In genomic region chr10:71195501-71195900, GRCm38 (mm10) we compare ENCODE assay signal across 9 mouse cellular contexts. TPM values are rescaled to one million over a fixed set of nuclear protein-coding genes. Genes with fewer than 3 reads are reported as not detected.
A peak's percentile ranks its signal among the peaks of the same experiment; 100 is the strongest.
DNase-seq lines count a peak whose midpoint lies in the region; ATAC-seq and TF ChIP-seq lines count a peak whose summit lies in the region.
"Had no signal": no experiment of that assay in that cellular context is flagged by ENCODE, and none has a peak within 500 bp of the region (broad histone marks: within the 10 kb centered on the region; RNA-seq: fewer than 3 reads in every experiment).

No protein-coding gene starts in this region.

- H3K9me3 ChIP-seq in hindbrain, embryonic 13.5 days = peaks cover 6% of the 10 kb centered on the region; the same call in 1 of the 2 replicates
- H3K9me3 ChIP-seq in hindbrain, embryonic 10.5 days = no peaks in the 10 kb centered on the region
- no peaks in the 10 kb centered on the region for H3K9me3 ChIP-seq in forebrain, embryonic 15.5 days
- H3K9me3 ChIP-seq: midbrain, embryonic 12.5 days had no signal

- WGBS in hindbrain, embryonic 13.5 days = 56% methylated on average over 9 of the region's 9 CpGs
- WGBS in hindbrain, embryonic 10.5 days = 53% methylated on average over 9 of the region's 9 CpGs
- 30% methylated on average over 9 of the region's 9 CpGs for WGBS in heart, adult 2 months
- WGBS in forebrain, embryonic 15.5 days = 55% methylated on average over 9 of the region's 9 CpGs

- ATAC-seq in hindbrain, embryonic 13.5 days (ENCODE audit: low FRiP score) = no peak
- no peak for ATAC-seq in forebrain, embryonic 15.5 days (replicated peaks)

- H3K36me3 ChIP-seq in hindbrain, embryonic 13.5 days = no peaks in the 10 kb centered on the region
- H3K36me3 ChIP-seq in hindbrain, embryonic 10.5 days = no peaks in the 10 kb centered on the region
- H3K36me3 ChIP-seq in heart, adult 2 months (ENCODE audit: control insufficient read depth, insufficient read depth, low read length) = no peaks in the 10 kb centered on the region
- no peaks in the 10 kb centered on the region for H3K36me3 ChIP-seq in forebrain, embryonic 15.5 days
- H3K36me3 ChIP-seq: midbrain, embryonic 12.5 days had no signal

- no peaks in the 10 kb centered on the region for H3K79me2 ChIP-seq in heart, adult 2 months (replicated peaks; ENCODE audit: control insufficient read depth, insufficient read depth, low read length)

- no peak overlapping the region for H3K9ac ChIP-seq in hindbrain, embryonic 13.5 days
- H3K9ac ChIP-seq in heart, adult 2 months (ENCODE audit: low read depth, low read length) = no peak overlapping the region
- H3K9ac ChIP-seq in forebrain, embryonic 15.5 days (replicated peaks) = no peak overlapping the region
- H3K9ac ChIP-seq: midbrain, embryonic 12.5 days had no signal

- TF ChIP-seq CTCF in heart, adult 2 months (IDR thresholded peaks at IDR 0.05) = no peak

- intact Hi-C loops in heart, adult 2 months (cut with DNase I) = loop anchor here (5.0 kb wide), 1 partner anchor 228 kb away; no protein-coding TSS in a partner anchor

- TF ChIP-seq EP300 in heart, adult 2 months (IDR thresholded peaks at IDR 0.05; ENCODE audit: insufficient read depth, low read depth, low read length) = no peak; the same call in 1 of the 2 replicates

- DNase-seq in hindbrain, embryonic 10.5 days (ENCODE audit: low spot score) = no peak
- DNase-seq in ZHBTc4 (ENCODE audit: low read depth, low spot score) = peak; percentile 18
- DNase-seq in heart, adult 2 months = peak; percentile 37 to 55
- DNase-seq in kidney, postnatal 25 days = peak; percentile 29 to 60
- DNase-seq in thymus, adult 18-20 months = no peak
- DNase-seq in adrenal gland, postnatal 10 days = no peak

- H3K27me3 ChIP-seq in hindbrain, embryonic 13.5 days = no peaks in the 10 kb centered on the region
- no peaks in the 10 kb centered on the region for H3K27me3 ChIP-seq in hindbrain, embryonic 10.5 days (ENCODE audit: insufficient read depth, poor library complexity, severe bottlenecking)
- H3K27me3 ChIP-seq in heart, adult 2 months (ENCODE audit: control insufficient read depth, insufficient read depth, low read length) = no peaks in the 10 kb centered on the region
- H3K27me3 ChIP-seq in forebrain, embryonic 15.5 days = no peaks in the 10 kb centered on the region
- H3K27me3 ChIP-seq: midbrain, embryonic 12.5 days had no signal

- H3K4me1 ChIP-seq in hindbrain, embryonic 13.5 days (replicated peaks) = peaks cover 11% of the 10 kb centered on the region
- peaks cover 15% of the 10 kb centered on the region; the same call in 1 of the 2 replicates for H3K4me1 ChIP-seq in hindbrain, embryonic 10.5 days (replicated peaks)
- peaks cover 9% of the 10 kb centered on the region for H3K4me1 ChIP-seq in heart, adult 2 months (ENCODE audit: control insufficient read depth, insufficient read depth, low read length)
- H3K4me1 ChIP-seq in forebrain, embryonic 15.5 days = no peaks in the 10 kb centered on the region

- TF ChIP-seq POLR2A in heart, adult 2 months (IDR thresholded peaks at IDR 0.05; ENCODE audit: insufficient read depth, low read depth, low read length) = no peak

- H3K4me2 ChIP-seq in hindbrain, embryonic 13.5 days = 0 out of 2 replicates have a peak overlapping the region, but pooled peaks have one; percentile 13
- H3K4me2 ChIP-seq in forebrain, embryonic 15.5 days (replicated peaks) = no peak overlapping the region
- H3K4me2 ChIP-seq: midbrain, embryonic 12.5 days had no signal

- H3K27ac ChIP-seq in hindbrain, embryonic 13.5 days = no peak overlapping the region
- H3K27ac ChIP-seq in hindbrain, embryonic 10.5 days = no peak overlapping the region
- peak overlapping the region; percentile 38 for H3K27ac ChIP-seq in heart, adult 2 months
- H3K27ac ChIP-seq in forebrain, embryonic 15.5 days (replicated peaks) = no peak overlapping the region
- H3K27ac ChIP-seq: midbrain, embryonic 12.5 days had no signal

- no peak overlapping the region for H3K4me3 ChIP-seq in hindbrain, embryonic 13.5 days
- no peak overlapping the region for H3K4me3 ChIP-seq in hindbrain, embryonic 10.5 days
- no peak overlapping the region for H3K4me3 ChIP-seq in heart, adult 2 months
- no peak overlapping the region for H3K4me3 ChIP-seq in forebrain, embryonic 15.5 days
- H3K4me3 ChIP-seq: midbrain, embryonic 12.5 days had no signal

RNA-seq across cellular contexts. Expression of gene Bicc1, which starts 36.0 kb away (rescaled TPM):
- polyA plus RNA-seq in hindbrain, embryonic 13.5 days (2015; fragmentation: Nextera tagmentation; extraction: Ambion mirVana) = 5.9 TPM in 2 replicates
- polyA plus RNA-seq in hindbrain, embryonic 10.5 days (2016; fragmentation: Nextera tagmentation; extraction: Ambion mirVana) = 5.4 and 5.5 TPM in 2 replicates
- 10 to 100 TPM; 14.6 to 17.1 TPM for total RNA-seq in heart, adult 2 months (2021)
- 13.7 and 18.7 TPM in 2 replicates for polyA plus RNA-seq in heart, adult 2 months (2012; rRNA removed)
- 10 to 100 TPM; 21.8 to 22.7 TPM for total RNA-seq in adrenal gland, postnatal 10 days (2021)
- polyA plus RNA-seq in forebrain, embryonic 15.5 days (2015; fragmentation: Nextera tagmentation; extraction: Ambion mirVana) = 3.0 and 3.7 TPM in 2 replicates

RNA-seq across cellular contexts. Expression of gene Tfam, which starts 42.6 kb away (rescaled TPM):
- 56.1 and 56.5 TPM in 2 replicates for polyA plus RNA-seq in hindbrain, embryonic 13.5 days (2015; fragmentation: Nextera tagmentation; extraction: Ambion mirVana)
- 66.9 and 78.3 TPM in 2 replicates for polyA plus RNA-seq in hindbrain, embryonic 10.5 days (2016; fragmentation: Nextera tagmentation; extraction: Ambion mirVana)
- 10 to 100 TPM; 61.0 to 67.5 TPM for total RNA-seq in heart, adult 2 months (2021)
- polyA plus RNA-seq in heart, adult 2 months (2012; rRNA removed) = 8.6 and 13.1 TPM in 2 replicates
- 10 to 100 TPM; 71.2 to 72.0 TPM for total RNA-seq in adrenal gland, postnatal 10 days (2021)
- 61.2 and 63.2 TPM in 2 replicates for polyA plus RNA-seq in forebrain, embryonic 15.5 days (2015; fragmentation: Nextera tagmentation; extraction: Ambion mirVana)

Comparison
In these comparisons a context has a peak if more than half of its experiments do, and no peak if none do; other contexts are left out.
1. DNase-seq: peak in ZHBTc4 (single experiment), heart, adult 2 months (2 of 2) and kidney, postnatal 25 days (2 of 2); none in hindbrain, embryonic 10.5 days (single experiment), thymus, adult 18-20 months (0 of 2) and adrenal gland, postnatal 10 days (single experiment).